Mouse (Mus musculus): Measurements from ENCODE around the gene Tnfsf12. TPM values are rescaled to one million over a fixed set of nuclear protein-coding genes. Genes with fewer than 3 reads are reported as not detected.

The Tnfsf12 gene
- polyA plus RNA-seq, 1 experiment, result 7.1 TPM

DNA sequence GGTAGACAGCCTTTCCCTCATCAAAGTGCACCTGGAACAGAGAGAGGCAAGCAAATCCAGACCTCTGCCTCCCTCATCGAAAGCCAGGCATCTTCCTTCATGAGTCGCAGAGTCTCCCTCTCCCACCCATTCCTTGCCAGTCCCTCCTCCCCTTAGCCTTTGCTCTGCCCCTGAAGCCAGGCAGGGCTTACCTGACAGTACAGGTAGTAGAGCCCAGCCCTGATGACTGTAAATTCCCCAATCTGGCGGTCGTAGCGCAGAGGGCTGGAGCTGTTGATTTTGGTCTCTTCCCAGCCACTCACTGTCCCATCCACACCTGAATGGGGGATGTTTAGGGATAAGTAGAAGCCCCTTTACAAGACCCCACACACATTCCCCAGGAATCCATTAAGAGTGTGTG, 8.6 kb downstream of the Tnfsf12 start:
- H3K4me3 ChIP-seq (replicated peaks; ENCODE audit: control insufficient read depth, low read depth, low read length), result no peak overlapping the region
- H3K27ac ChIP-seq (ENCODE audit: control insufficient read depth, insufficient read depth, low read depth, low read length, poor library complexity), result no peak overlapping the region
- no peak for TF ChIP-seq CTCF (IDR thresholded peaks at IDR 0.05; ENCODE audit: control insufficient read depth, insufficient read depth, low read length)
- TF ChIP-seq POLR2A (IDR thresholded peaks at IDR 0.05; ENCODE audit: borderline replicate concordance, control insufficient read depth, low read depth, low read length), result no peak
- peaks cover 3% of the 10 kb centered on the region for H3K4me1 ChIP-seq (ENCODE audit: control insufficient read depth, insufficient read depth, low read length)
- 85% methylated on average over 5 of the region's 5 CpGs for WGBS

- WGBS, result 42% methylated on average over 4 of the region's 4 CpGs
- TF ChIP-seq CTCF (IDR thresholded peaks at IDR 0.05; ENCODE audit: control insufficient read depth, insufficient read depth, low read length) (no peak), POLR2A (IDR thresholded peaks at IDR 0.05; ENCODE audit: borderline replicate concordance, control insufficient read depth, low read depth, low read length) (no peak)
- Histone ChIP-seq H3K4me3 (replicated peaks; ENCODE audit: control insufficient read depth, low read depth, low read length) (no peak overlapping the region), H3K4me1 (ENCODE audit: control insufficient read depth, insufficient read depth, low read length) (peaks cover 3% of the 10 kb centered on the region), H3K27ac (ENCODE audit: control insufficient read depth, insufficient read depth, low read depth, low read length, poor library complexity) (no peak overlapping the region)
Measured at GRCm38 (mm10) chr11:69686377-69686776, 9.3 kb downstream of the Tnfsf12 start.

- 17% methylated on average over 10 of the region's 10 CpGs for WGBS
- TF ChIP-seq CTCF (IDR thresholded peaks at IDR 0.05; ENCODE audit: control insufficient read depth, insufficient read depth, low read length) (no peak), POLR2A (IDR thresholded peaks at IDR 0.05; ENCODE audit: borderline replicate concordance, control insufficient read depth, low read depth, low read length) (no peak; the same call in 1 of the 2 replicates)
- peak within 1 kb of the TSS; percentile 86 for H3K27ac ChIP-seq (ENCODE audit: control insufficient read depth, insufficient read depth, low read depth, low read length, poor library complexity)
Measured at GRCm38 (mm10) chr11:69685526-69686148, 10.0 kb downstream of the Tnfsf12 start, which contains the start of gene Tnfsf13. TSS of gene Tnfsf13 (minus strand) at chr11:69685784.

GRCm38 (mm10) chr11:69684936-69685335, 10.7 kb downstream of the Tnfsf12 start:
- Histone ChIP-seq H3K4me3 (replicated peaks; ENCODE audit: control insufficient read depth, low read depth, low read length) (peak overlapping the region; percentile 19), H3K27ac (ENCODE audit: control insufficient read depth, insufficient read depth, low read depth, low read length, poor library complexity) (peak overlapping the region; percentile 86), H3K4me1 (ENCODE audit: control insufficient read depth, insufficient read depth, low read length) (peaks cover 3% of the 10 kb centered on the region)
- WGBS, result 56% methylated on average over 6 of the region's 6 CpGs
- TF ChIP-seq POLR2A (IDR thresholded peaks at IDR 0.05; ENCODE audit: borderline replicate concordance, control insufficient read depth, low read depth, low read length), result no peak
- TF ChIP-seq CTCF (IDR thresholded peaks at IDR 0.05; ENCODE audit: control insufficient read depth, insufficient read depth, low read length), result no peak

More at GRCm38 (mm10) chr11:69685526-69686148, 10.0 kb downstream of the Tnfsf12 start, which contains the start of gene Tnfsf13:
- Histone ChIP-seq H3K4me3 (replicated peaks; ENCODE audit: control insufficient read depth, low read depth, low read length) (peak within 1 kb of the TSS; percentile 38), H3K4me1 (ENCODE audit: control insufficient read depth, insufficient read depth, low read length) (peaks cover 3% of the 10 kb centered on the region)

- peak overlapping the region; percentile 9 for H3K27ac ChIP-seq (ENCODE audit: control insufficient read depth, insufficient read depth, low read depth, low read length, poor library complexity)
- 62% methylated on average over 12 of the region's 12 CpGs for WGBS
- H3K4me1 ChIP-seq (ENCODE audit: control insufficient read depth, insufficient read depth, low read length), result peaks cover 3% of the 10 kb centered on the region
- peak overlapping the region; percentile 39 for H3K4me3 ChIP-seq (replicated peaks; ENCODE audit: control insufficient read depth, low read depth, low read length)
- TF ChIP-seq POLR2A (IDR thresholded peaks at IDR 0.05; ENCODE audit: borderline replicate concordance, control insufficient read depth, low read depth, low read length), result no peak
- TF ChIP-seq CTCF (IDR thresholded peaks at IDR 0.05; ENCODE audit: control insufficient read depth, insufficient read depth, low read length), result no peak
Measured at GRCm38 (mm10) chr11:69684128-69684745, 11.4 kb downstream of the Tnfsf12 start.

DNA sequence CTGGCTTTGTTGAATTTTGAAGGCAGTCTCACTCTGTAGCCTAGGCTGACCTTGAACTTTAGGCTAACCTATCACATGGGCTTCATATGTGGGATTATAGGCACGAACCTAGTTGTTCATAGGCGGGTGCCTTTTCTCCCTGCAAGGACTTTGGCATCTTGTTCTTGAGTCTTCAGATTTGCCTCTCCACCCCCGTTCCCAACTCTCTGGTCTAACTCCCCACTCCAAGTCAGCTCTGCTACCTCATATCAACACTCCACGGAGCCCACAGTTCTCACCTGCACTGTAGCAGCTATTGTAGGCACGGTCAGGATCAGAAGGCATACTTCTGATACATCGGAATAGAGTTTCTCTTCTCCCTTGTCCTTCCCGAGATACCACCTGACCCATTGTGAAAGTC, 12.1 kb downstream of the Tnfsf12 start:
- TF ChIP-seq POLR2A (IDR thresholded peaks at IDR 0.05; ENCODE audit: borderline replicate concordance, control insufficient read depth, low read depth, low read length) (no peak), CTCF (IDR thresholded peaks at IDR 0.05; ENCODE audit: control insufficient read depth, insufficient read depth, low read length) (no peak)
- H3K27ac ChIP-seq (ENCODE audit: control insufficient read depth, insufficient read depth, low read depth, low read length, poor library complexity), result no peak overlapping the region
- H3K4me3 ChIP-seq (replicated peaks; ENCODE audit: control insufficient read depth, low read depth, low read length), result no peak overlapping the region
- WGBS, result 78% methylated on average over 7 of the region's 7 CpGs
- peaks cover 3% of the 10 kb centered on the region for H3K4me1 ChIP-seq (ENCODE audit: control insufficient read depth, insufficient read depth, low read length)

- no peak overlapping the region for H3K27ac ChIP-seq (ENCODE audit: control insufficient read depth, insufficient read depth, low read depth, low read length, poor library complexity)
- no peak overlapping the region for H3K4me3 ChIP-seq (replicated peaks; ENCODE audit: control insufficient read depth, low read depth, low read length)
- H3K4me1 ChIP-seq (ENCODE audit: control insufficient read depth, insufficient read depth, low read length), result peaks cover 3% of the 10 kb centered on the region
- TF ChIP-seq POLR2A (IDR thresholded peaks at IDR 0.05; ENCODE audit: borderline replicate concordance, control insufficient read depth, low read depth, low read length) (no peak), CTCF (IDR thresholded peaks at IDR 0.05; ENCODE audit: control insufficient read depth, insufficient read depth, low read length) (peak; percentile 94)
- 32% methylated on average over 12 of the region's 12 CpGs for WGBS
Measured at GRCm38 (mm10) chr11:69682840-69683533, 12.7 kb downstream of the Tnfsf12 start.

DNA sequence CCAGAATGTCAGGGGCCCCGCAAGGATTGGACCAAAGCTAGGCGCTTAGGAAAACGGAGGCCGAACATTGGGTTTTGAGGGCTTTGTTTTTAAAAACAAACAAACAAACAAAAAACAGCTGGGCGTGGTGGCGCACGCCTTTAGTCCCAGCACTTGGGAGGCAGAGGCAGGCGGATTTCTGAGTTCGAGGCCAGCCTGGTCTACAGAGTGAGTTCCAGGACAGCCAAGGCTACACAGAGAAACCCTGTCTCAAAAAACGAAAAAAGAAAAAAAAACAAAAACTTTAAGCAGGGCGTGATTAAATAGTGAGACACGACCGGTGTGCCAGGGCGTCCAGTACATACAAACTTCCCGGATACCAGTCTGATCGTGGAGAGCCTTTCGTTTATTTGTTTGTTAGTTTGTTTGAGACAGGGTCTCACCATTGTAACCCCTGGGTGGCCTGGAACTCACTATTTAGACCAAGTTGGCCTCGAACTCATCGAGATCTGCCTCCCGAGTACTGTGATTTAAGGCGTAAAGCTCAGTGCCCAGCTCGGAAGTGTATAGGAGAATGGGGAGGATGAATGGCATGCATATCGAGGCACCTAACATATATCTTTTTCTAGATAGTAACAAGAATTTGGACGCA, 13.3 kb downstream of the Tnfsf12 start:
- peak overlapping the region; percentile 76 for H3K4me3 ChIP-seq (replicated peaks; ENCODE audit: control insufficient read depth, low read depth, low read length)
- no peak for TF ChIP-seq POLR2A (IDR thresholded peaks at IDR 0.05; ENCODE audit: borderline replicate concordance, control insufficient read depth, low read depth, low read length)
- H3K27ac ChIP-seq (ENCODE audit: control insufficient read depth, insufficient read depth, low read depth, low read length, poor library complexity), result peak overlapping the region; percentile 90
- WGBS, result 20% methylated on average over 24 of the region's 24 CpGs
- H3K4me1 ChIP-seq (ENCODE audit: control insufficient read depth, insufficient read depth, low read length), result peaks cover 3% of the 10 kb centered on the region

All from bone marrow, adult 2 months (tissue).